Mouse (Mus musculus) CH12.LX (cell line): Measurements from ENCODE around the gene Irf2. TPM values are rescaled to one million over a fixed set of nuclear protein-coding genes. Genes with fewer than 3 reads are reported as not detected.

ENCODE experiments used
- DNase-seq: peaks from one replicate; pipeline ENCODE4 v3.0.0-alpha.2; 2013; ENCODE audit errors: extremely low read depth
- H3K27ac ChIP-seq: 2 replicates; pipeline ENCODE4 v1.5.1; 2012; ENCODE audit warnings: low read depth, mild to moderate bottlenecking, control low read depth, moderate library complexity; ENCODE audit not compliant: insufficient read depth
- H3K27me3 ChIP-seq: replicated peaks from 2 replicates; pipeline ENCODE3; 2012; ENCODE audit warnings: inconsistent platforms
- H3K36me3 ChIP-seq, 2 experiments: replicated peaks in 1 of 2; 2 replicates each; pipeline versions ENCODE3 to v1.6.1; 2012; ENCODE audit warnings: inconsistent platforms in 1 of 2, low read length in 1 of 2, mild to moderate bottlenecking in 1 of 2, mixed read lengths in 1 of 2, moderate library complexity in 1 of 2; ENCODE audit not compliant: control insufficient read depth in 1 of 2, insufficient read depth in 1 of 2
- H3K4me1 ChIP-seq, 2 experiments: 2 replicates each; pipeline ENCODE4 v1.6.1; 2012; ENCODE audit warnings: inconsistent platforms in 1 of 2, moderate library complexity in 1 of 2; ENCODE audit not compliant: insufficient read depth in 2 of 2, control insufficient read depth in 1 of 2
- H3K4me2 ChIP-seq: 2 replicates; pipeline ENCODE4 v1.6.1; 2012; ENCODE audit warnings: low read depth, mild to moderate bottlenecking, control low read depth; ENCODE audit not compliant: poor library complexity, insufficient read depth, severe bottlenecking
- H3K4me3 ChIP-seq, 3 experiments: fragments of 150-350 bp in 1 of 3; sonication (generic) in 1 of 3; replicated peaks in 1 of 3; 2 replicates each; pipeline versions ENCODE3 to v1.5.1; 2011 to 2012; ENCODE audit warnings: low read depth in 2 of 3, low read length in 2 of 3, mild to moderate bottlenecking in 2 of 3, moderate library complexity in 2 of 3, control low read depth in 1 of 3, improper control_type of control experiment in 1 of 3, inconsistent platforms in 1 of 3, mixed read lengths in 1 of 3; ENCODE audit not compliant: poor library complexity in 1 of 3
- H3K79me2 ChIP-seq: replicated peaks from 2 replicates; pipeline ENCODE4 v1.6.1; 2012; ENCODE audit warnings: mild to moderate bottlenecking, moderate library complexity; ENCODE audit not compliant: control insufficient read depth, poor library complexity, insufficient read depth, severe bottlenecking; ENCODE audit errors: extremely low read depth
- H3K9ac ChIP-seq: 2 replicates; pipeline ENCODE4 v1.6.1; 2012; ENCODE audit warnings: low read depth, mild to moderate bottlenecking, control low read depth, moderate library complexity; ENCODE audit not compliant: insufficient read depth
- H3K9me3 ChIP-seq: replicated peaks from 2 replicates; pipeline ENCODE3; 2012; ENCODE audit warnings: low read length, inconsistent platforms, mixed read lengths
- CHD1 ChIP-seq: IDR thresholded peaks from 2 replicates; pipeline ENCODE4 v1.6.1; 2012; ENCODE audit warnings: low read depth, low read length, improper control_type of control experiment, inconsistent platforms
- CHD2 ChIP-seq: IDR thresholded peaks from 2 replicates; pipeline ENCODE4 v1.6.1; 2011; ENCODE audit warnings: low read length, improper control_type of control experiment
- CTCF ChIP-seq, 2 experiments: IDR thresholded peaks in 1 of 2; conservative IDR thresholded peaks in 1 of 2; 2 replicates each; pipeline ENCODE4 v1.5.1; 2011 to 2012; ENCODE audit warnings: low read depth in 2 of 2, low read length in 2 of 2, improper control_type of control experiment in 1 of 2, inconsistent platforms in 1 of 2, mild to moderate bottlenecking in 1 of 2, moderate library complexity in 1 of 2
- E2F4 ChIP-seq: IDR thresholded peaks from 2 replicates; pipeline ENCODE4 v1.6.1; 2011; ENCODE audit warnings: low read depth, low read length, improper control_type of control experiment; ENCODE audit not compliant: insufficient replicate concordance
- ETS1 ChIP-seq: conservative IDR thresholded peaks from 2 replicates; pipeline ENCODE4 v1.6.1; 2012; ENCODE audit warnings: low read depth, mild to moderate bottlenecking, inconsistent platforms, low read length, improper control_type of control experiment, moderate library complexity
- HCFC1 ChIP-seq: IDR thresholded peaks from 2 replicates; pipeline ENCODE4 v1.6.1; 2012; ENCODE audit warnings: low read depth, mild to moderate bottlenecking, inconsistent platforms, low read length, improper control_type of control experiment
- IRF4 ChIP-seq: IDR thresholded peaks from 2 replicates; pipeline ENCODE4 v1.6.1; 2014; ENCODE audit warnings: low read depth, mild to moderate bottlenecking, inconsistent platforms, low read length, improper control_type of control experiment
- MAX ChIP-seq: IDR thresholded peaks from 2 replicates; pipeline ENCODE4 v1.6.1; 2011; ENCODE audit warnings: low read length, improper control_type of control experiment
- MEF2A ChIP-seq: IDR thresholded peaks from 2 replicates; pipeline ENCODE4 v1.6.1; 2014; ENCODE audit warnings: low read depth, mild to moderate bottlenecking, inconsistent platforms, low read length, improper control_type of control experiment, borderline replicate concordance
- MXI1 ChIP-seq: IDR thresholded peaks from 2 replicates; pipeline ENCODE4 v1.6.1; 2011; ENCODE audit warnings: mild to moderate bottlenecking, low read depth, low read length, improper control_type of control experiment
- NRF1 ChIP-seq: IDR thresholded peaks from 2 replicates; pipeline ENCODE4 v1.6.1; 2014; ENCODE audit warnings: low read depth, mild to moderate bottlenecking, inconsistent platforms, low read length, improper control_type of control experiment, moderate library complexity
- SMC3 ChIP-seq: IDR thresholded peaks from 2 replicates; pipeline ENCODE4 v1.6.1; 2011; ENCODE audit warnings: low read depth, low read length, improper control_type of control experiment
- dilution Hi-C: fragments of 300-500 bp; cut with MboI; formaldehyde crosslinking; loops from 2 replicates; pipeline ENCODE4 v1.14.3; 2020; ENCODE audit warnings: low sequenced_read_pairs; ENCODE audit not compliant: extremely low pct_unique_long_range_greater_than_20kb, extremely low pct_ligation_motif_present
- in situ Hi-C: fragments of 300-500 bp; cut with MboI; formaldehyde crosslinking; loops from 3 replicates; pipeline ENCODE4 v1.14.3; 2019; ENCODE audit warnings: low sequenced_read_pairs, low pct_ligation_motif_present, low pct_unique_long_range_greater_than_20kb, mixed read lengths
- polyA plus RNA-seq: library from polyadenylated mRNA; unstranded; fragments of >175 nt; gene quantifications from 2 replicates; pipeline ENCODE4 v1.2.1, GENCODE M21; 2012; ENCODE audit warnings: low read depth; ENCODE audit not compliant: insufficient read length
- total RNA-seq, 2 experiments: library from RNA; depleted of rRNA; stranded (reverse); fragments of 300-350 nt in 1 of 2; fragments of >200 nt in 1 of 2; gene quantifications; 2 replicates each; pipeline ENCODE4 v1.2.3; 2012 to 2014

Gene Irf2
- total and polyA plus RNA-seq, 3 experiments = 7.1 to 37.4 (median 10.2) TPM

GRCm38 (mm10) chr8:46832399-46832798 is 92.9 kb downstream of the Irf2 start:
- peaks cover 8 to 18% of the 10 kb centered on the region in 2 experiments for H3K4me1 ChIP-seq
- H3K27me3 ChIP-seq = no peaks in the 10 kb centered on the region
- H3K9ac ChIP-seq = no peak overlapping the region
- dilution Hi-C loops = no loop called here
- H3K4me2 ChIP-seq = no peak overlapping the region
- no peak overlapping the region for H3K27ac ChIP-seq
- peaks cover 10 to 92% of the 10 kb centered on the region in 2 experiments for H3K36me3 ChIP-seq
- no peaks in the 10 kb centered on the region for H3K9me3 ChIP-seq
- no peak for DNase-seq
- H3K4me3 ChIP-seq = no peak overlapping the region
- no peak for TF ChIP-seq CHD1
- TF ChIP-seq MXI1 = no peak
- TF ChIP-seq ETS1 = no peak
- no peak for TF ChIP-seq E2F4
- no peak for TF ChIP-seq CTCF (conservative IDR thresholded peaks at IDR 0.05 in 1 of 2, IDR thresholded peaks at IDR 0.05 in 1 of 2; ENCODE audit: low read depth in 2 of 2, low read length in 2 of 2)
- no peaks in the 10 kb centered on the region for H3K79me2 ChIP-seq
- in situ Hi-C loops = no loop called here

- dilution Hi-C loops (no loop called here), in situ Hi-C loops (no loop called here)
- H3K4me2 ChIP-seq = no peak overlapping the region
- DNase-seq = no peak
- peaks cover 19 to 93% of the 10 kb centered on the region in 2 experiments for H3K36me3 ChIP-seq
- H3K27me3 ChIP-seq = no peaks in the 10 kb centered on the region
- TF ChIP-seq IRF4 = no peak
- TF ChIP-seq HCFC1 = no peak
- TF ChIP-seq CHD2 = no peak
- H3K4me3 ChIP-seq = no peak overlapping the region
- H3K9ac ChIP-seq = no peak overlapping the region
- peaks cover 9 to 20% of the 10 kb centered on the region in 2 experiments for H3K4me1 ChIP-seq
- no peaks in the 10 kb centered on the region for H3K9me3 ChIP-seq
- no peaks in the 10 kb centered on the region for H3K79me2 ChIP-seq
- no peak overlapping the region for H3K27ac ChIP-seq
Observed at GRCm38 (mm10) chr8:46833763-46834162, 94.2 kb downstream of the Irf2 start.

GRCm38 (mm10) chr8:46834440-46834839 is 94.9 kb downstream of the Irf2 start:
- dilution Hi-C loops = no loop called here

More at GRCm38 (mm10) chr8:46834440-46834839, 94.9 kb downstream of the Irf2 start:
- no peaks in the 10 kb centered on the region for H3K9me3 ChIP-seq
- no peak overlapping the region for H3K27ac ChIP-seq
- no peak for DNase-seq
- H3K36me3 ChIP-seq = peaks cover 22 to 93% of the 10 kb centered on the region in 2 experiments
- no peak overlapping the region for H3K9ac ChIP-seq
- TF ChIP-seq CHD2 (no peak), MEF2A (no peak), SMC3 (no peak), NRF1 (no peak), HCFC1 (no peak), MAX (no peak)
- H3K27me3 ChIP-seq = no peaks in the 10 kb centered on the region
- no peak overlapping the region for H3K4me3 ChIP-seq
- H3K79me2 ChIP-seq = no peaks in the 10 kb centered on the region
- H3K4me1 ChIP-seq = peaks cover 9 to 27% of the 10 kb centered on the region in 2 experiments
- no peak overlapping the region for H3K4me2 ChIP-seq
- in situ Hi-C loops = no loop called here
